Mouse (Mus musculus): ENCODE measurements around the gene Mgat4b. TPM values are rescaled to one million over a fixed set of nuclear protein-coding genes. Genes with fewer than 3 reads are reported as not detected.

Mgat4b gene
- polyA plus RNA-seq, 1 experiment from 2014 or later = 56.0 TPM

GRCm38 (mm10) chr11:50210101-50210504 is 587 bp upstream of the Mgat4b start:
- Histone ChIP-seq H3K27me3 (ENCODE audit: control insufficient read depth, insufficient read depth, low read length) (no peaks in the 10 kb centered on the region), H3K27ac (peak overlapping the region; percentile 96), H3K9ac (peak overlapping the region; percentile 86), H3K36me3 (replicated peaks; ENCODE audit: control insufficient read depth, insufficient read depth) (peaks cover 26% of the 10 kb centered on the region), H3K4me3 (replicated peaks; ENCODE audit: low read length) (peak overlapping the region; percentile 74), H3K4me1 (replicated peaks; ENCODE audit: control insufficient read depth, insufficient read depth, low read length) (peaks cover 19% of the 10 kb centered on the region), H3K9me3 (ENCODE audit: control insufficient read depth, low read length) (no peaks in the 10 kb centered on the region), H3K4me2 (replicated peaks) (peak overlapping the region; percentile 75)
- under 1% methylated on average over 24 of the region's 24 CpGs for WGBS
- DNase-seq (ENCODE audit: low spot score) = peak; percentile 85
- peak; percentile 93 for ATAC-seq (ENCODE audit: low FRiP score)

- H3K4me3 ChIP-seq (replicated peaks; ENCODE audit: low read length) = peak overlapping the region; percentile 74
- no peaks in the 10 kb centered on the region for H3K27me3 ChIP-seq (ENCODE audit: control insufficient read depth, insufficient read depth, low read length)
- DNase-seq (ENCODE audit: low spot score) (no peak), ATAC-seq (ENCODE audit: low FRiP score) (no peak)
- H3K4me2 ChIP-seq (replicated peaks) = peak overlapping the region; percentile 75
- H3K9ac ChIP-seq = peak overlapping the region; percentile 86; the same call in 1 of the 2 replicates
- peak overlapping the region; percentile 96; the same call in 1 of the 2 replicates for H3K27ac ChIP-seq
- H3K9me3 ChIP-seq (ENCODE audit: control insufficient read depth, low read length) = no peaks in the 10 kb centered on the region
- peaks cover 12% of the 10 kb centered on the region for H3K36me3 ChIP-seq (replicated peaks; ENCODE audit: control insufficient read depth, insufficient read depth)
- 91% methylated on average over 3 of the region's 3 CpGs for WGBS
- H3K4me1 ChIP-seq (replicated peaks; ENCODE audit: control insufficient read depth, insufficient read depth, low read length) = peaks cover 27% of the 10 kb centered on the region
These were observed 801 bp downstream of the Mgat4b start for GRCm38 (mm10) chr11:50211322-50212059.

GRCm38 (mm10) chr11:50212060-50212739 is 1.5 kb downstream of the Mgat4b start:
- Histone ChIP-seq H3K9me3 (ENCODE audit: control insufficient read depth, low read length) (no peaks in the 10 kb centered on the region), H3K4me1 (replicated peaks; ENCODE audit: control insufficient read depth, insufficient read depth, low read length) (peaks cover 27% of the 10 kb centered on the region), H3K4me2 (replicated peaks) (no peak overlapping the region), H3K27me3 (ENCODE audit: control insufficient read depth, insufficient read depth, low read length) (no peaks in the 10 kb centered on the region), H3K36me3 (replicated peaks; ENCODE audit: control insufficient read depth, insufficient read depth) (peaks cover 5% of the 10 kb centered on the region), H3K27ac (no peak overlapping the region), H3K4me3 (replicated peaks; ENCODE audit: low read length) (no peak overlapping the region), H3K9ac (no peak overlapping the region)
- ATAC-seq (ENCODE audit: low FRiP score) = no peak
- WGBS = 79% methylated on average over 3 of the region's 3 CpGs
- no peak for DNase-seq (ENCODE audit: low spot score)

GRCm38 (mm10) chr11:50212848-50213758 is 2.4 kb downstream of the Mgat4b start:
- H3K9me3 ChIP-seq (ENCODE audit: control insufficient read depth, low read length) = no peaks in the 10 kb centered on the region
- no peak overlapping the region for H3K4me3 ChIP-seq (replicated peaks; ENCODE audit: low read length)
- H3K4me1 ChIP-seq (replicated peaks; ENCODE audit: control insufficient read depth, insufficient read depth, low read length) = peaks cover 27% of the 10 kb centered on the region
- ATAC-seq (ENCODE audit: low FRiP score) (no peak), DNase-seq (ENCODE audit: low spot score) (no peak)
- no peak overlapping the region for H3K27ac ChIP-seq
- WGBS = 62% methylated on average over 11 of the region's 11 CpGs
- H3K9ac ChIP-seq = no peak overlapping the region
- H3K27me3 ChIP-seq (ENCODE audit: control insufficient read depth, insufficient read depth, low read length) = no peaks in the 10 kb centered on the region
- H3K4me2 ChIP-seq (replicated peaks) = no peak overlapping the region
- no peaks in the 10 kb centered on the region for H3K36me3 ChIP-seq (replicated peaks; ENCODE audit: control insufficient read depth, insufficient read depth)

GRCm38 (mm10) chr11:50214631-50215030 is 3.9 kb downstream of the Mgat4b start:
- H3K36me3 ChIP-seq (replicated peaks; ENCODE audit: control insufficient read depth, insufficient read depth) = no peaks in the 10 kb centered on the region
- H3K9ac ChIP-seq = no peak overlapping the region
- DNase-seq (ENCODE audit: low spot score) = no peak
- H3K27me3 ChIP-seq (ENCODE audit: control insufficient read depth, insufficient read depth, low read length) = no peaks in the 10 kb centered on the region
- no peaks in the 10 kb centered on the region for H3K9me3 ChIP-seq (ENCODE audit: control insufficient read depth, low read length)
- no peak overlapping the region for H3K27ac ChIP-seq
- H3K4me3 ChIP-seq (replicated peaks; ENCODE audit: low read length) = no peak overlapping the region
- H3K4me2 ChIP-seq (replicated peaks) = no peak overlapping the region
- WGBS = 90% methylated on average over 6 of the region's 6 CpGs
- peaks cover 14% of the 10 kb centered on the region; the same call in 1 of the 2 replicates for H3K4me1 ChIP-seq (replicated peaks; ENCODE audit: control insufficient read depth, insufficient read depth, low read length)
- ATAC-seq (ENCODE audit: low FRiP score) = no peak

- H3K27me3 ChIP-seq (ENCODE audit: control insufficient read depth, insufficient read depth, low read length) = no peaks in the 10 kb centered on the region
- H3K27ac ChIP-seq = no peak overlapping the region
- H3K36me3 ChIP-seq (replicated peaks; ENCODE audit: control insufficient read depth, insufficient read depth) = 0 out of 2 replicates have a peak, but pooled peaks cover 3% of the 10 kb centered on the region
- ATAC-seq (ENCODE audit: low FRiP score) (no peak), DNase-seq (ENCODE audit: low spot score) (no peak)
- no peaks in the 10 kb centered on the region for H3K9me3 ChIP-seq (ENCODE audit: control insufficient read depth, low read length)
- WGBS = 31% methylated on average over 9 of the region's 9 CpGs
- no peak overlapping the region for H3K4me3 ChIP-seq (replicated peaks; ENCODE audit: low read length)
- H3K4me1 ChIP-seq (replicated peaks; ENCODE audit: control insufficient read depth, insufficient read depth, low read length) = peaks cover 14% of the 10 kb centered on the region; the same call in 1 of the 2 replicates
- peak overlapping the region; percentile 9; the same call in 1 of the 2 replicates for H3K4me2 ChIP-seq (replicated peaks)
- no peak overlapping the region for H3K9ac ChIP-seq
These were observed 4.9 kb downstream of the Mgat4b start for GRCm38 (mm10) chr11:50215633-50216032.

GRCm38 (mm10) chr11:50216724-50217366 is 6.2 kb downstream of the Mgat4b start:
- H3K4me1 ChIP-seq (replicated peaks; ENCODE audit: control insufficient read depth, insufficient read depth, low read length) = peaks cover 8% of the 10 kb centered on the region; the same call in 1 of the 2 replicates
- no peak overlapping the region for H3K4me3 ChIP-seq (replicated peaks; ENCODE audit: low read length)
- 80% methylated on average over 4 of the region's 4 CpGs for WGBS
- no peak for DNase-seq (ENCODE audit: low spot score)
- no peaks in the 10 kb centered on the region for H3K27me3 ChIP-seq (ENCODE audit: control insufficient read depth, insufficient read depth, low read length)
- no peak overlapping the region for H3K27ac ChIP-seq
- H3K9ac ChIP-seq = no peak overlapping the region
- 0 out of 2 replicates have a peak, but pooled peaks cover 7% of the 10 kb centered on the region for H3K36me3 ChIP-seq (replicated peaks; ENCODE audit: control insufficient read depth, insufficient read depth)
- no peak overlapping the region for H3K4me2 ChIP-seq (replicated peaks)
- no peaks in the 10 kb centered on the region for H3K9me3 ChIP-seq (ENCODE audit: control insufficient read depth, low read length)
- no peak for ATAC-seq (ENCODE audit: low FRiP score)

GRCm38 (mm10) chr11:50217811-50218210 is 7.1 kb downstream of the Mgat4b start:
- H3K9ac ChIP-seq = no peak overlapping the region
- no peak for ATAC-seq (ENCODE audit: low FRiP score)
- H3K27ac ChIP-seq = no peak overlapping the region
- H3K9me3 ChIP-seq (ENCODE audit: control insufficient read depth, low read length) = no peaks in the 10 kb centered on the region
- 51% methylated on average over 4 of the region's 4 CpGs for WGBS
- 0 out of 2 replicates have a peak, but pooled peaks cover 7% of the 10 kb centered on the region for H3K36me3 ChIP-seq (replicated peaks; ENCODE audit: control insufficient read depth, insufficient read depth)
- DNase-seq (ENCODE audit: low spot score) = no peak
- H3K4me1 ChIP-seq (replicated peaks; ENCODE audit: control insufficient read depth, insufficient read depth, low read length) = peaks cover 13% of the 10 kb centered on the region; the same call in 1 of the 2 replicates
- no peak overlapping the region for H3K4me2 ChIP-seq (replicated peaks)
- H3K4me3 ChIP-seq (replicated peaks; ENCODE audit: low read length) = no peak overlapping the region
- no peaks in the 10 kb centered on the region for H3K27me3 ChIP-seq (ENCODE audit: control insufficient read depth, insufficient read depth, low read length)
